Mouse (Mus musculus) forelimb bud, embryonic 11.5 days (tissue): ENCODE measurements around the gene Rpl18.

Source experiments
- DNase-seq: peaks from one replicate; pipeline ENCODE4 v3.0.0-alpha.2; 2012; ENCODE audit warnings: low read depth, low spot score

Rpl18 gene

DNA sequence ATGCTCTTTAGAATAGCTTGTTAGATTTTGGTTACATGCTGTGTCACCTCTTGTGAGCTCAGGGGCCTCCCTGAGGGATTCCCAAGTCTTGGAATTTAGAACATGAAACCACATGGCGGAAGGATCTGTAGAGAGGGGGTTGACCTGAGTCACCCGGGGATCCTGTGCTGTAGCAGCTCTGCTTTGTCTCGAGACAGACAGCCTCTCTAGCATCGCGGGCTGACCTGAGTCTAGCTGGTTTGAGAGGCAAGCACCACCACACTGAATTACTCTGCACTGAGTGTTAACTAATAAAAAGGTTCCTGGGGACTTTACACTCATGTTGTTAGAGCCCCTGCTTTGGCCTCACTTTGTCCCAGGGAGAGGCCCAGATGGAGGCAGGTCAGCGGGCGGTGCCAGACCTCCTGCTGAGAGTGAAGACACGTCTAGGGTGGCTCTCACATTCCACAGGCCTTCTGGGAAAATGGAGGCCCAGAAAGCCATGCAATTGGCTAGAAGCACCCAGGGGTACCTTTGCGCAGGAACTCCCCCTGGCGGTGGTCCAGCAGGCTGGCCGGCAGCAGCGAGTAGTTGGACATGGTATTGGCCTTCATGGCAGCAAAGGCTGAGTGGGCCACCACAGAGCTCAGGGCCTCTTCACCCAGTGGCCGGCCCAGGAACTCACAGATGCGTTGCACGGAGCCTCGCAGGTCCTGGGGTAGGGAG is 15.6 kb downstream of the Rpl18 start:
- DNase-seq, result peak; percentile 70

DNA sequence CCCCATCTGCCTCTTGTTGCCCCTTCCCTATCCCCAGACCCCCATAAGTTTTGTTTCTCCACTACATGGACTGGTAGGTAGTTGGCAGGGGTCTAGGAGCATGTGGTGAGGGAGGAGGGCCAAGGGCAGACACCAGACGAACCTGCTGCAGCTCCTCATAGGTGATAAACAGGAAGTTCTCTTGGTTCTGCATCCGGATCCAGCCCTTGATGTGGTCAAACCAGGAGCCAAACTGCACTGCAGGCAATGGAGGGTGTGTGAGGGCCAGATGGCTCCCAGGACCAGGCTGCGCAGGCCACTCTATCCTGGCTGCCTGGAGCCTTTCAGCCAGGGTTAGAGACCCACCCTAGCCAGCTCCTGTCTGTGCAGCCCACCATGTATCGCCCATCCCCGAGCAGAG is 18.2 kb downstream of the Rpl18 start:
- no peak for DNase-seq

DNA sequence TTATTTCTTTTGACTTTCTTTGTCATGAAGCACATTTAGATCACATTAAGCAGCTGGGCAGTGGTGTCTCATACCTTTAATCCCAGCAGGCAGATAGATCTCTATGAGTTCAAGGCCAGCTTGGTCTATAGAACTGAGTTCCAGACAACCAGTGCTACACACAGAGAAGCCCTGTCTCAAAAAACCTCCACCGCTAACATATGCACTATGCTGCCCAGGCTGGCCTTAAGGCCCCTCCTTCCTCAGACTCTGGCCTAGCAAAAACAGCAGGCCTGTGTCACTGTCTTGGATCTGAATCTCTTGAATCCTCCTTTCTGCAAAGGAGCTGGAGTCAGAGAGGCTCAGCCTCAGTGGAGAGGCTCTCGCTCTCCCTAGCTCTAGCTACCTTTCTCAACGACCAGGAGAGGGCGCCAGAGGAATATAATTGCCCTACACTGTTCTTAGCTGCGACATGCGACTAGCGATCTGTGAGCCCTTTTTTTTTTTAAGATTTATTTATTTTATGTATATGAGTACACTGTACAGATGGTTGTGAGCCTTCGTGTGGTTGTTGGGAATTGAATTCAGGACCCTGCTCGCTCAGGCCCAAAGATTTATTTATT is 24.0 kb downstream of the Rpl18 start:
- DNase-seq, result peak; percentile 90

DNA sequence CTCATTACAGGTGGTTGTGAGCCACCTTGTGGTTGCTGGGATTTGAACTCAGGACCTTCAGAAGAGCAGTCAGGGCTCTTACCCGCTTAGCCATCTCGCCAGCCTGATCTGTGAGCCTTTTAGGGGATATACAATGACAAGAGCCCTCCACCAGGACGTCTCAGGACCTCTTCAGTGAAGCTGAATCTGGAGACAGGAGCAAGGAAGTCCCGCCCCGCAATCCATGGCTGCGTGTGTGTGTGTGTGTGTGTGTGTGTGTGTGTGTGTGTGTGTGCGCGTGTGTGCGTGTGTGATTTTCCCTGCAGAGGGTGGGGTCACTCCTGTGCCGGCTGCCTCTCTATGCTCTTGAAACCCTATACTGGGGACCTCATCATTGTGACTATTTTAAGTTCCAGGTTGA is 24.6 kb downstream of the Rpl18 start:
- DNase-seq, result no peak

DNA sequence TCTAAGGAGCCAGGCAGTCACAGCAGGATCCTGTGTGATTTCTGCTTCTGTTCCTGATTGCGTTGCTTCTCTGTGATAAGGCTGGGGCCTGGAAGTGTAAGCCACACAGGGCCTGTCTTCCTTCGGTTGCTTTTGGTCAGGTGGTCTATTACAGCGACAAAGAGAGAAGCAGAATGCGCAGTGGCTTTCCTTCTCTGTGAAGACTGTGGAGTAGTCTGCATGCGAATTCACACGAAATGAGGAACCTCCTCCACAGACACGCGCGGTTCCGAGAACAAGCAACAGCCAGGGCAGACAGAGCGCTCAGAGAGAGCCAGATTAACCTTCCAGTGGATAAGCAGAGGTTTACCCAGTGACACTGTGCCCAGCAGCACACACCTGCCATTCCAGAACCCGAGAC is 26.1 kb downstream of the Rpl18 start:
- no peak for DNase-seq

DNA sequence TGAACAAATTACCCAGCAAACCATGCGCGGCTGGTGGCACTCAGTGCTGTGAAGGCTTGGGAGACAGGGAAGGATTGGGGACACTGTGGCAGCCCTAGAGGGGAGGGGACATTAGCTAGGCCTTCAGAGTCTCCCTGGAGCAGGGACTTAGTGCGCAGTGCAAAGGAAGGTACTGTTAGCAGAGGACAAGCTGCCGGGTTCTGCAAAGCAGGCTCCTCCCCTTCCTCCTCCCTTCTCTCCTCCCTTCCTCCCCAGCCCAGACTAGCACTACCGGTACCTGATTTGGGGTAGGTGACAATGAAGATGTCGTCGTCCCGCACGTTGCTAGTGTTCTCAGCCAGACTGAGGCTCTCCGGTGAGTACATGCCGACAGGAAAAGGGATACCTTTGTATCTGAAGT is 26.5 kb downstream of the Rpl18 start:
- no peak for DNase-seq

DNA sequence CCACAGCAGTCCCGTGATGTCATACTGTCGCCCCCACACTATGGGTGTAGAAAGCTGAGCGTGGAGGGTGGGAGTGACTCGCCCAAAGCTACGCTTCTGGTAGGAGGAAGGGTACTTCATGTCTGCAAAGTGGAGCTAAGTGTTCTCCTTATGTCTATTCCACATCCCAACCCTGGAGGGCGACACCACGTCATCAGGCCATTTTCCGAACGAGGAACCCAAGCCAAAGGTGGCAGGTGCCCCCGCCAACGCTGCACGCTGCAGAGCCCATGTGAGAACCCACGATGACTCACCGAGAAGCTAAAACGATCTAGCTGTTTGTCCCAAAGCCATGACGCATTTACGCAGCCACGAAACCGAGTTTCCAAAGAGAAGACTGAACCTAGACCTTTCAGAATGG is 27.1 kb downstream of the Rpl18 start:
- DNase-seq, result no peak

DNA sequence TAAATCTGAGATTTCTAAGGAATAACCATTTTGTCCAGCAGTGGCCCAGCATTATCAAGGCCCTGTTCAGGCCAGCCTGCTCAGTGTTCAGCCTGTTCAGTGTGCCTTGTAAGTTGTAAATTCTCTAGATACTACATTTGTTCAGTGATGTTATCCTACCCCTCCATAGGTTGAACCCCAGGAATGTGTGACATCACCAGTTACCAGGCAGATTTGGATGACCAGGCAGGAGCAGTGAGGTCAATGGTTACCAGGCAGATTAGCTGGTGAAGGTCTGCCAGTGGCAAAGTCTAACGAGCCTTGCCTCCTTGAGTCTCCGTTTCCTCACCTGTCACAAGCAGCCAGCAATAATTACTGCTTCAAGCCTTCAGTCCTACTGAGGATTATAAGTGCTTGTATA is 29.1 kb downstream of the Rpl18 start:
- DNase-seq, result peak; percentile 87

DNA sequence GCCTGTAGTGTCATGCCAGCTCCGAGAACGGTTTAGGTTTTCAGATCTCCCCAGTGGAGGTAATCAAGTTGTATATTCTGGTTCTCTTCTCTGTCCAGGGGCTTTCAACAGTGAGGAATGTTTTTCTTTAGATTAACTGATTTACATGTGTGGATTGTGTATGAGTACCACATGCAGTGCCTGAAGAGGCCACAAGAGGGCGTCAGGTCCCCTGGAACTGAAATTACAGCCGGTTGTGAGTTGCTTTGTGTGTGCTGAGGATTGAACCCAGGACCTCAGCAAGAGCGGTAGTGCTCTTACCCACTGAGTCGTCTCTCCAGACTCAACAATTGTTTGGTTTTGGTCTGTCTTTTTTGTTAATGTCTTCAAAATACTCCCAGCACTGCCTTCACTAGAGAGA is 31.3 kb downstream of the Rpl18 start:
- DNase-seq, result no peak

DNA sequence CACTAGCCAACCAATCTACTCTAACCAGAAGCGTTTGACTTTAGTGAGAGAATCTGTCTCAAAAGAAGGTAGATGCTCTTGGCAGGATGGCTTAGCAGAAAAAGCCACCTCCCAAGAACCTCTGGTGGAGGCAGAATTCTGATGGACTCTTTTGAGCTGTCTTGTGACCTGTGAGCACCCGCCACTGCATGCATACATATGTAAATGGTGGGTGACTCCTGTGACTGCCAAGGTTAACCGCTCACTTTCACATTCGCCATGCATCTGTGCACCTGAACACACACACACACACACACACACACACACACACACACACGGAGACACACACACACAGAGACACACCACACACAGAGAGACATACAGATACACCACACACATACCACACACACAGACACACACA is 32.2 kb downstream of the Rpl18 start:
- DNase-seq, result no peak

DNA sequence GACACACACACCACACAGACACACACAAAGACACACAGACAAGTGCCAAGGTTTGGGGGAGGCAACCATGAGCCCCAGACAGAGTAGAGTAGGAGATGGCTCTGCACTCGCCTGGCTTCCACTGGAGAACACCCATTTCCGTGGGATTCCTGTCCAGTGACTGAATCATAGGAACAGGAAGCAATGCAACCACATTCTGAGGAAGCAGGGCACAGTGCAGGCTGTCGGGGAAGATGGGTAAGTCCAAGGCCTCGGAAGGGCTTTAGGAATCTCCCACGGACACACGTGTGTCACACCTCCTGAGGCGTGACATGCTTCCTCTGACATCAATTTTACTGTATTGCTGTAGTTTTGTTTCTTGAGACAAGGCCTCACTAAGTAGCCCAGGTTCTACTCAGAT is 32.9 kb downstream of the Rpl18 start:
- DNase-seq, result no peak

DNA sequence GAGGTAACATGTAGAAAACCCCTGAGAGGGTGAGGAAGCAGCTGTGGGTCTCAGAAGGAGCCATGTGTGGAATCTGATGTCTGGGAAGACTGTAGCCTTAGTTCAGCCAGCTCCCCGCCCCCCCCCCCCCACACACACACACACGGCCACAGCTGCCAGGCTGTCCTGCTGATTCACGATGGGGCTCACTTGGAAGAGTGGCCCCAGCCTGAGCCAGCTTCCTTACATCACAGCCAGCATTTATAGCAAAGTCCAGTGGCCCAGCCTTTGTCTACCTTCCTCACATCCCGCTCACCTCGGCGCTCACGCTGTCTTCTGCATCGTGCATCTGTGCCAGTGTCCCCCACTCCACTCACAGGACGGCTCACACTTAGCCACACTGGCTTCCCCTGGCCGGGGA is 34.1 kb downstream of the Rpl18 start:
- no peak for DNase-seq

DNA sequence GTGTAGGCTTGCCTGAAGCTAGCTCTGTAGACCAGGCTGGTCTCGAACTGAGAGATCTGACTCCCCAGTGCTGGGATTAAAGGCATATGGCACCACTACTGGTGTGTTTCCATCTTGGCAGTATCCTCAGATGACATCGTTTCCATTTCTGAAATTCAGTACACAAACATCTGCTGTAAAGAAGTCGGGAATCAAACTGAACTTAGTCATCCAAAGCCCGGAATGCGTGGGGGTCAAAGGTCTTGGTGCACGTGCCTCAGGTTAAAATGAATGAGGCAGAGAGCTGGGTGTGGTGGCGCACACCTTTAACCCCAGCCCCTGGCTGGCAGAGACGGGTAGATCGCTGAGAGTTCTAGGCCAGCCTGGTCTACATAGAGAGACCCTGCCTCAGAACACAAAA is 34.9 kb downstream of the Rpl18 start:
- no peak for DNase-seq

DNA sequence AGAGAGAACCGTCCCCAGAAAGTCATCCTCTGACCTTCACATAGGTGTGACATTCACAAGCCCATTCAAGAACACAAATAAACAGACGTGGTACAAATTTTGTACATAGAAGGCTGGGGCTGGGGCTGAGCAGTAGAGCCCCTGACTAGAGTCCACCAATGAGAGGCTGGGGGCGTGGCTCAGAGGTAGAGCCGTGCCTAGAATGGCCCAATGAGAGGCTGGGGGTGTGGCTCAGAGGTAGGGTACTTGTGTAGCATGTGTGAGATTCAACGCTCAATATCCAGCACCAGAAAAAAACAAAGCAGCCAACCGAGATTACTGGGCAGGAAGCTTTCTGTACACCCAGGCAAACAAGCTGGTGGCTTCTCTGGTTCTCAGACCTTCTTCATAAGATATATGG is 40.4 kb downstream of the Rpl18 start:
- DNase-seq, result no peak

DNA sequence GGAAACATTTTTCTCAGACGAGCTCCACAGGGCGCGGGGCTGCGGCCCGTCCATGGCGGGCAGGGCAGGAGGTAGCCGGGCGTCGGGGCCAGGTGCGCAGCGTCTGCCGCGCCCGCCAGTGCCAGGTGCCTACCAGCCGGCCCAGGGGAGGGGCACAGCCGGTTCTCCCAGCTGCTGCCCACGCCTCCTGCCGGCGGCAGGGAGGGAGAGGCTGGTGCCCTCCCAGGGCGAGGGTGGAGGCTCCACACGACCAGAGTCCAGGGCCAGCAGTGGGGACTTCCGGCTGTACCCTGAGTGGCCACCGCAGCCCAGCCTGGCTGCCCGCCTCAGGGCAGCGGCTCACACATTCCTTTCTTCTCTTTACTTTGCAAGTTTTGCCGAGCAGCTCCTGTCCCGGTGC is 44.1 kb downstream of the Rpl18 start:
- peak; percentile 26 for DNase-seq

DNA sequence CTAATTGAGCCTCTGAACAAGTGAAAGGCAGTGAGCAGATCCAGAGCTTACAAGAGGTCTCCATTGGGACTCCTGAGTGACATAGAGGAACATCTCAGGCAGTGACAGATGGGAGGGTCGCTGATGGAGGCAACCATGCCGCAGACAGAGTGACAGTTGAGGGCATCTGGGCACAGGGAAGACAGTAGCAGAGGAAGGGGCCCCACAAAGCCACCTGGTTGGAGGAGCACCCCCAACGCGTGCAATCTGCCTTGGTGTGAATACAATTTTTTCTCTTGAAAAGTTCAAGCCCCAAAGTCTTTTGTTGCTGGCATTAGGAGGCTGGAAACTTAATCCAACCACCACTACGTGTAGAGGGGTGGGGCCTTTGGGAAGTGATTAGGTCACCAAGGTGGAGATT is 44.9 kb downstream of the Rpl18 start:
- DNase-seq, result no peak

DNA sequence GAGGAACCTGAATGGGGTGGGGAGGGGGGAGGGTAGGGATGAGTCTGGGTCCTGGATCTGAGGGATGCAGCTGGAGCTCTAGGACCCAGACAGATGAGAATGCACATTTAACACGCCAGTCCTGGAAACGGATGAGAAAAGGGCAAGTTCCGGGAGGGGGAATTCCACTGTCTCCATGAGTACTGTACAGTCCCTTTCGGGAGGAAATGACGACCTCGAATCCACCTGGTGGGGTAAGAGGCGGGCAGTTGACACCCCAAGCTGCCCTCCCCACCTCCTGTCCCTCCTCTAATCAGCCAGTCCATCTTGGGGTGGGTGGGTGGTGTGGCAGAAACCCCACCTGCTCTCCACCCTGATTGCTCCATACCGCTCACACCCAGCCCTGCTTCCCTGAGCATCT is 50.7 kb downstream of the Rpl18 start:
- no peak for DNase-seq

DNA sequence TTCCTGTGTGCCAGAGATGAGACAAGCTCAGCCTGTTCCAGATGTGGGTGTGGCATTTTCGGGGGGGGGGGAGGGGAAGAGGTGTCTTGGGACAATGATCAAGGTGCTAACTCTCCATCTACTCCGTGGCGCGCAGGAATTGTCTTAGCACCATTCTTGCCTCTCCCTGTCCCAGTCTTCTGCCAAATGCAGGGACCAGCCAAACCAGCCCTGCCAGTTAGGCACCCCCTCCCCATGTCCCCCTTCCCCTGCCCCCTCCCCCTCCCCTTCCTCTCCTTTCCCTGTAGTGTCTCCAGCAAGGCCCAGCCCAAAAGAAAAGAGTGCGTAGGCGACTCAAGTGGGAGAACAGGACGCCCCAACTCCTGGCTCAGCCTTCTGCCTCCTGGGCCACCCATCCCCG is 51.5 kb downstream of the Rpl18 start:
- no peak for DNase-seq

DNA sequence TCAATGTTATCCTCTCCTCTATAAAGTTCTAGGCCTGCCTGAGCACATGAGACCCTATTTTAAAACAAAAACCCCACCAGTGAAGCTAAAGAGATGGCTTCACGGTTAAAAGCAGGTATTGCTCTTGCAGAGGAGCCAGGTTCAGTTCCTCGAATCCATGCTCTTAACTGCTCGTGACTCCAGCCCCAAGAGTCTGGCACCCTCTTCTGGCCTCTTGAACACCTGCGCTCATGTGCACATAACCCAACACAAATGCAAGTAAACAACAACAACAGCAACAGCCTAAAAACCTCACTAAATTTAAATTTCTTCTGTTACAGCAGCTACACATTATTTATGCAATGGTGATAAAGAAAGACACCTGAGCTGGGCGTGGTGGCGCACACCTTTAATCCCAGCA is 52.2 kb downstream of the Rpl18 start:
- DNase-seq, result no peak
